Mouse (Mus musculus): Measurements from ENCODE around the gene Olfr985. TPM values are rescaled to one million over a fixed set of nuclear protein-coding genes. Genes with fewer than 3 reads are reported as not detected.

Olfr985 gene
- polyA plus RNA-seq, 1 experiment from 2014 or later = not detected

DNA sequence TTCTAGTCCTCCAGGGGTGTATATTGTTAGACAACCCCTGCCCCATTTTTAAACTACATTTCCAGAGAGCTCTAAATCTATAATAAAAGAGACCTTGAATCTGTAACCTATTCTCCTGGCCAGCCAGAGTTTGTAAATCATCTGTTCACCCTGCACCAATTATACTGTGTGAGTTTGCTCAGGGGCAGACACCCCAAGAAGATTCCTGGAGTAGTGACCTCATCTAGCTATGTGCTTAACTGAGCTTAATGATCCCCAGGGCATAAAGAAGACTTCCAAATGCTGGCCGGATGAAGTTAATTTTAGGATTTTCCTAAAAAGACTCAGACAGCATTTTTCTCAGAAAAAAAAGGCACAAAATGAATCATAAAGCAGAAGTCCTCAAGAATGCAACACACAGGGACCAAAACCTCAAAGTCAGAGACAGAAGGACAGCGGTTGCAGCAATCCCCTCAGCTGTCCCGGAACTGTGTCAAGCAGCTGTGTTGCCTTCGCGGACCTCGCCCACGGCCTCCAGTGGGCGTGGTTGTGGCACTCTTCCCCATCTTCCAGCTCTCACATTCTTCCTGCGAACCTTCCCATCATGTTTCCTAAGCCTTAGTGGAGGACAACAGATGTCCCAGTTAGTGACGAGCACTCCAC lies 13.2 kb downstream of the Olfr985 start:
- Histone ChIP-seq H3K27me3 (ENCODE audit: control insufficient read depth, insufficient read depth, low read length) (no peaks in the 10 kb centered on the region), H3K4me1 (ENCODE audit: control insufficient read depth, insufficient read depth, low read length) (no peaks in the 10 kb centered on the region), H3K9me3 (ENCODE audit: control insufficient read depth, low read length) (no peaks in the 10 kb centered on the region), H3K27ac (ENCODE audit: low read depth, low read length) (no peak overlapping the region), H3K4me3 (ENCODE audit: low read depth, low read length) (no peak overlapping the region), H3K36me3 (ENCODE audit: control insufficient read depth, insufficient read depth, low read length) (no peaks in the 10 kb centered on the region), H3K4me2 (no peak overlapping the region), H3K9ac (ENCODE audit: low read length) (no peak overlapping the region)
- ATAC-seq (ENCODE audit: low FRiP score) (no peak), DNase-seq (ENCODE audit: low spot score, missing footprints) (no peak)
- 73% methylated on average over 10 of the region's 10 CpGs for WGBS

DNA sequence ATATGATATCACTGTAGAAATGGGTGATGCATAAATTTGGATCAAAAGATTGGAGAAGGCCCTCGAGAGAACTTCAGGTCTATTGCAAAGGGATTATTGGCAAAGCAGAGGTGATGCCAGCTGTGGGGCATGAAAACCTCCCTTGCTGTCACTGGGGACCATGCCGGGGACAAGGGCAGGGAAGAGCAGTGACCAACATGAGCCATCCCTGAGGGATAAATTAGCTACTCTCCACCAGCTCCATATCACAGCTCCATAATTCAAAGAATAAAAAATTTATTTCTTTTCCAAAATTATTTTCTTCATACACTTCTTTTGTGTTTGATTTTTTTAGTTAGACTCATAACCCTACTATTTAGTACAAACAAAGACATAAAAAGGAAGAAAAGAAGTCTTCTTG lies 15.9 kb downstream of the Olfr985 start, which contains the start of gene Olfr984:
Gene Olfr984 (minus strand): TSS at position 101 of the 400 bp plus-strand sequence.
- no peak within 1 kb of the TSS for H3K9ac ChIP-seq (ENCODE audit: low read length)
- no peaks in the 10 kb centered on the region for H3K36me3 ChIP-seq (ENCODE audit: control insufficient read depth, insufficient read depth, low read length)
- no peak within 1 kb of the TSS for H3K27ac ChIP-seq (ENCODE audit: low read depth, low read length)
- WGBS = 87% methylated on average over 2 of the region's 2 CpGs
- H3K4me3 ChIP-seq (ENCODE audit: low read depth, low read length) = no peak within 1 kb of the TSS
- H3K9me3 ChIP-seq (ENCODE audit: control insufficient read depth, low read length) = no peaks in the 10 kb centered on the region
- H3K27me3 ChIP-seq (ENCODE audit: control insufficient read depth, insufficient read depth, low read length) = no peaks in the 10 kb centered on the region
- DNase-seq (ENCODE audit: low spot score, missing footprints) (no peak), ATAC-seq (ENCODE audit: low FRiP score) (no peak)
- H3K4me2 ChIP-seq = no peak within 1 kb of the TSS
- H3K4me1 ChIP-seq (ENCODE audit: control insufficient read depth, insufficient read depth, low read length) = no peaks in the 10 kb centered on the region

DNA sequence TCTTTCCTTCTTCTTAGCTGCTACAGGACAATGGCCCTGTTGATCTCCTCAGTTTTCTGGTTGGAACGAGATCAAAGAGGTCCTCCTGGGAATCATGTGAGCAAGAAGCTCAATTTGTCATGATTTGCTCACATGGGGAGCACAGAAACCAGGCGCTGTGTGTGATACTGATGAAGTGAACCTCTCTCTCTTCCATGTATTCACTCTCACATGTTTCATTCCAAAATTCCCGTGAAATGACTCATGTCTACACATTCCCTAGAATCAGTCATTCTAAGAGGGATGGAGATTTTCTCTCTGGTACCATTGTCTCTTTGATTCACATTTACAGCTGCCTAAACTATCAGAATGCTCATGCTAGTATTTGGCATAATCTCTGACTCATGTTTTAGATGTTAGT lies 35.2 kb downstream of the Olfr985 start:
- H3K9me3 ChIP-seq (ENCODE audit: control insufficient read depth, low read length) = no peaks in the 10 kb centered on the region
- H3K4me2 ChIP-seq = no peak overlapping the region
- no peaks in the 10 kb centered on the region for H3K36me3 ChIP-seq (ENCODE audit: control insufficient read depth, insufficient read depth, low read length)
- no peaks in the 10 kb centered on the region for H3K4me1 ChIP-seq (ENCODE audit: control insufficient read depth, insufficient read depth, low read length)
- ATAC-seq (ENCODE audit: low FRiP score) (no peak), DNase-seq (ENCODE audit: low spot score, missing footprints) (no peak)
- no peaks in the 10 kb centered on the region for H3K27me3 ChIP-seq (ENCODE audit: control insufficient read depth, insufficient read depth, low read length)
- WGBS = 69% methylated on average over 3 of the region's 3 CpGs
- no peak overlapping the region for H3K9ac ChIP-seq (ENCODE audit: low read length)
- H3K4me3 ChIP-seq (ENCODE audit: low read depth, low read length) = no peak overlapping the region
- no peak overlapping the region for H3K27ac ChIP-seq (ENCODE audit: low read depth, low read length)

DNA sequence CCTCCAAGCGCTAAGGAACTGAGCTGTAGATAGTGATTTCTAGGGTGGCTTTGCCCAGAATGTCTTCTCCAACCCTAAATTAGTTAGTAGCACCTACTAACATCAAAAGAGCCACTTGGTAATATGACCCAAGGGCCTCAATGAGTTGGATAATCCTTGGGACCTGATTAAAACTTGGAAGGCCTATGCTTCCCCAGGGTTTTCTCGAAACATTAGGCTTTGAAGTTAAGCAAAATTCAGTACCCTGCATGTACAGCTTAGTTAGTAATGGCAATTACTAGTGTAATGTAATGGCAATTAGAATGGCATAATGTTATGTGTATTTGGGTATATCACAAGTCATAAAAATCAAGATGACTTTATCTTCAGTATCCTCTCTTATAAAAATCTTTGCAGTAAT lies 36.5 kb downstream of the Olfr985 start, which contains the start of gene Olfr983:
Gene Olfr983 (minus strand): TSS at position 101 of the 400 bp plus-strand sequence.
- ATAC-seq (ENCODE audit: low FRiP score) = no peak

More for the DNA sequence above, 36.5 kb downstream of the Olfr985 start, which contains the start of gene Olfr983:
- DNase-seq (ENCODE audit: low spot score, missing footprints) = no peak
- no peaks in the 10 kb centered on the region for H3K27me3 ChIP-seq (ENCODE audit: control insufficient read depth, insufficient read depth, low read length)
- no peak within 1 kb of the TSS for H3K9ac ChIP-seq (ENCODE audit: low read length)
- no peaks in the 10 kb centered on the region for H3K36me3 ChIP-seq (ENCODE audit: control insufficient read depth, insufficient read depth, low read length)
- no peaks in the 10 kb centered on the region for H3K4me1 ChIP-seq (ENCODE audit: control insufficient read depth, insufficient read depth, low read length)
- H3K9me3 ChIP-seq (ENCODE audit: control insufficient read depth, low read length) = no peaks in the 10 kb centered on the region
- no peak within 1 kb of the TSS for H3K4me2 ChIP-seq
- WGBS = 77% methylated on average over 2 of the region's 2 CpGs
- no peak within 1 kb of the TSS for H3K27ac ChIP-seq (ENCODE audit: low read depth, low read length)
- no peak within 1 kb of the TSS for H3K4me3 ChIP-seq (ENCODE audit: low read depth, low read length)

Other genes starting within 250 kb of the Olfr985 start
- not detected in 2 replicates for gene Olfr229, start 222.8 kb downstream of the Olfr985 start, polyA plus RNA-seq (2014; fragmentation: Nextera tagmentation; extraction: Ambion mirVana)
- not detected in 2 replicates for gene Olfr974, start 192.7 kb downstream of the Olfr985 start, polyA plus RNA-seq (2014; fragmentation: Nextera tagmentation; extraction: Ambion mirVana)
- gene Olfr975, start 178.1 kb downstream of the Olfr985 start, polyA plus RNA-seq (2014; fragmentation: Nextera tagmentation; extraction: Ambion mirVana) = not detected in 2 replicates
- gene Olfr976, start 169.1 kb downstream of the Olfr985 start, polyA plus RNA-seq (2014; fragmentation: Nextera tagmentation; extraction: Ambion mirVana) = not detected in 2 replicates
- gene Olfr978, start 138.1 kb downstream of the Olfr985 start, polyA plus RNA-seq (2014; fragmentation: Nextera tagmentation; extraction: Ambion mirVana) = not detected in 2 replicates
- gene Olfr979, start 126.7 kb downstream of the Olfr985 start, polyA plus RNA-seq (2014; fragmentation: Nextera tagmentation; extraction: Ambion mirVana) = not detected in 2 replicates
- gene Olfr980, start 120.6 kb downstream of the Olfr985 start, polyA plus RNA-seq (2014; fragmentation: Nextera tagmentation; extraction: Ambion mirVana) = not detected in 2 replicates
- not detected in 2 replicates for gene Olfr981, start 108.7 kb downstream of the Olfr985 start, polyA plus RNA-seq (2014; fragmentation: Nextera tagmentation; extraction: Ambion mirVana)
- gene Olfr982, start 56.4 kb downstream of the Olfr985 start, polyA plus RNA-seq (2014; fragmentation: Nextera tagmentation; extraction: Ambion mirVana) = not detected in 2 replicates
- not detected in 2 replicates for gene Olfr983, start 36.6 kb downstream of the Olfr985 start, polyA plus RNA-seq (2014; fragmentation: Nextera tagmentation; extraction: Ambion mirVana)
- gene Olfr984, start 16.0 kb downstream of the Olfr985 start, polyA plus RNA-seq (2014; fragmentation: Nextera tagmentation; extraction: Ambion mirVana) = not detected in 2 replicates
- not detected in 2 replicates for gene Tmem225, start 17.9 kb upstream of the Olfr985 start, polyA plus RNA-seq (2014; fragmentation: Nextera tagmentation; extraction: Ambion mirVana)
- not detected in 2 replicates for gene Olfr986, start 50.7 kb upstream of the Olfr985 start, polyA plus RNA-seq (2014; fragmentation: Nextera tagmentation; extraction: Ambion mirVana)
- 6.8 and 7.3 TPM in 2 replicates for gene Zfp202, start 62.1 kb upstream of the Olfr985 start, polyA plus RNA-seq (2014; fragmentation: Nextera tagmentation; extraction: Ambion mirVana)
- gene Scn3b, start 139.0 kb upstream of the Olfr985 start, polyA plus RNA-seq (2014; fragmentation: Nextera tagmentation; extraction: Ambion mirVana) = 18.6 and 21.2 TPM in 2 replicates